Mouse (Mus musculus) megakaryocyte, embryonic 14.5 days (primary cell): ENCODE results near the gene Mapkapk3.

Experiments
- FLI1 ChIP-seq: IDR thresholded peaks from 2 replicates; pipeline ENCODE4 v1.6.1; 2012; ENCODE audit warnings: low read length, inconsistent platforms, mixed read lengths
- GATA1 ChIP-seq: IDR thresholded peaks from 3 replicates; pipeline ENCODE4 v1.6.1; 2012; ENCODE audit warnings: mixed read lengths, low read length, inconsistent platforms, borderline replicate concordance

DNA sequence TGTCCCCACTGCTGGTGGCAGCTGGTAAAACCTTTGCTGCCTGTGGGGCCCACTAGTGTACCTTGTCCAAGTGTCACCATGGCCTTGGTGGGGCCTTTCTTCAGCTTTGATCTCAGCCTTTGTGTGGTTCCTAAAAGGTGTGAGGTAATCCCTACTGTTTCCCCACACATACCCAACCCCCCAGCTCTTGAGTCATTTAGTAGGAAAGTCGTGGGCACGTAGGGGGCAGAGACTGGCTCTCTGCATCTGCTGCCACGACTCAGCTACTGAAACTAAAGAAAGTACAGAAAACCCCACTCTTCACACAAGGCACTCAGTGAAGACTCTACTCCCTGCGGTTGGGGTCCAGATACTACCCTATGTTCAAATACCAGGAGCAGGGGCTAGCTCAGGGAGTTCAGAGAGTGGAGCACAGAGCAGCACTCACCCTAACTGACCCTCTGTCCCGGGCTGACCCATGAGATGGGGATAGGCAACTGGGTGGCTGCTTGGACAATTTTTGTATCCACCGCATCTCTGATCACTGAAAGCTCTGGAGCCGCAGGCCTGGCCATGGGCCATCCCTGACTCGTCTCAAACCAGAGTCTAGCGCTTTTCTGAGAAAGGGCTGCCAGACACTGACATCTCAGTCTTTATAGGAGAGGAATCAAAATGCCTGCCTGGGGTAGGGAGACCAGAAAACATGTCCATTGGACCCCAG, 13.6 kb upstream of the Mapkapk3 start:
- no peak for TF ChIP-seq GATA1
- no peak for TF ChIP-seq FLI1
